Mouse (Mus musculus) E14TG2a.4 (cell line): ENCODE data around the gene Nr2f6.
A peak's percentile ranks its signal among the peaks of the same experiment; 100 is the strongest.
"Not testable (repeated sequence)": the region's sequence is repeated elsewhere in the genome, so short reads cannot be mapped to it uniquely, and the experiment has no call there.

Experiments
- H3K27me3 ChIP-seq: 2 replicates; pipeline ENCODE4 v1.6.1; 2014; ENCODE audit warnings: low read length, control low read depth; ENCODE audit not compliant: insufficient read depth
- H3K36me3 ChIP-seq: 2 replicates; pipeline ENCODE4 v1.6.1; 2014; ENCODE audit warnings: low read length, control low read depth; ENCODE audit not compliant: insufficient read depth
- H3K4me1 ChIP-seq: replicated peaks from 2 replicates; pipeline ENCODE4 v1.6.1; 2014; ENCODE audit warnings: low read depth, low read length, control low read depth
- H3K4me3 ChIP-seq: replicated peaks from 2 replicates; pipeline ENCODE4 v1.5.1; 2014; ENCODE audit warnings: mild to moderate bottlenecking, low read length
- H3K9me3 ChIP-seq: 2 replicates; pipeline ENCODE4 v1.6.1; 2014; ENCODE audit warnings: low read length, control low read depth
- CTCF ChIP-seq: conservative IDR thresholded peaks from 2 replicates; pipeline ENCODE4 v1.5.1; 2014; ENCODE audit warnings: low read length
- NANOG ChIP-seq: IDR thresholded peaks from 2 replicates; pipeline ENCODE4 v1.6.1; 2014; ENCODE audit warnings: borderline replicate concordance, low read length, mixed read lengths
- POU5F1 ChIP-seq: IDR thresholded peaks from 2 replicates; pipeline ENCODE4 v1.6.1; 2014; ENCODE audit warnings: low read length, borderline replicate concordance

Nr2f6 gene

DNA sequence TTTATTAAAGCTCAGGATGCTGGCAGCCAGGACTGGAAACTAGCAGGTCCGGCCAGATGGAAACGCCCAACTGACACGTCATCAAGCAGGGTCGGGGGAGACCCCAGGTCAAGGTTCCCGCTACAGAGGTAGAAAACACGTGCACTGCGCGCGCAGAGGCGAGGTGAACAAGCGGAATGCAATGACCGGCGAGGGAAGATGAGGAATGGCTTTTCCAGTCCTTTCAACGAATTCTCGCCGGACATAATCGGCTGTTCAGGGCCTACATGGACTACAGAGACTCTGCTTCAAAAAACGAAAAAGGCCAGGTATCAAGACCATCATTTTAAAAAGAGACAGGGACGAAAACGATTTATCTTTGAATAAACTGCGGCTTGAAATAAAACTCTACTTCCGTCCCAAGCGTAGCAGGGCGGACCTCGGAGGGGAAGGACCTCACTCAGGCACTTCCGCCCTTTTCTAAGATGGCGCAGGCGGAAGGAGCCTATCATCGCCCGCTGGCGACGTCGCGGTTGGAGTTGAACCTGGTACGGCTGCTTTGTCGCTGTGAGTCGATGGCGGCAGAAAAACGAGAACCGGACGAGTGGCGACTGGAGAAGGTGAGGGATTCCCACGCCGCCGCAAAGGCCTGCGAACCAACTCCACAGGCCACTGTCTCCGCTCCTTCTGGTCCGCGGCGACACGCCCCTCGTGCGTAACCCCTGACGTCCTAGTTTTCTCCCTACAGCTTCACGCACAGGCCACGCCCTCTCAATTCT is 14.8 kb downstream of the Nr2f6 start, which contains the start of gene Use1:
TSS of gene Use1 (plus strand) at position 78 of the 758 bp plus-strand sequence.
- TF ChIP-seq NANOG (no peak), CTCF (no peak), POU5F1 (no peak)
- peak within 1 kb of the TSS; percentile 86 for H3K4me3 ChIP-seq

GRCm38 (mm10) chr8:71358026-71358425 is 23.7 kb downstream of the Nr2f6 start:
- H3K36me3 ChIP-seq: peaks cover 75% of the 10 kb centered on the region
- no peaks in the 10 kb centered on the region for H3K27me3 ChIP-seq
- peaks cover 22% of the 10 kb centered on the region for H3K4me1 ChIP-seq
- peak overlapping the region; percentile 39; the same call in 1 of the 2 replicates for H3K4me3 ChIP-seq
- peak; percentile 27; the same call in 1 of the 2 replicates for TF ChIP-seq CTCF
- no peak for TF ChIP-seq POU5F1
- TF ChIP-seq NANOG: no peak
- no peaks in the 10 kb centered on the region for H3K9me3 ChIP-seq

More for the DNA sequence above, 14.8 kb downstream of the Nr2f6 start, which contains the start of gene Use1:
- Histone ChIP-seq H3K9me3 (no peaks in the 10 kb centered on the region), H3K27me3 (no peaks in the 10 kb centered on the region), H3K36me3 (peaks cover 26% of the 10 kb centered on the region), H3K4me1 (peaks cover 43% of the 10 kb centered on the region)

GRCm38 (mm10) chr8:71351520-71351919 is 30.2 kb downstream of the Nr2f6 start:
- Histone ChIP-seq H3K36me3 (peaks cover 97% of the 10 kb centered on the region), H3K9me3 (no peaks in the 10 kb centered on the region), H3K4me1 (no peaks in the 10 kb centered on the region), H3K4me3 (no peak overlapping the region), H3K27me3 (no peaks in the 10 kb centered on the region)
- TF ChIP-seq POU5F1 (no peak), CTCF (no peak), NANOG (no peak)

DNA sequence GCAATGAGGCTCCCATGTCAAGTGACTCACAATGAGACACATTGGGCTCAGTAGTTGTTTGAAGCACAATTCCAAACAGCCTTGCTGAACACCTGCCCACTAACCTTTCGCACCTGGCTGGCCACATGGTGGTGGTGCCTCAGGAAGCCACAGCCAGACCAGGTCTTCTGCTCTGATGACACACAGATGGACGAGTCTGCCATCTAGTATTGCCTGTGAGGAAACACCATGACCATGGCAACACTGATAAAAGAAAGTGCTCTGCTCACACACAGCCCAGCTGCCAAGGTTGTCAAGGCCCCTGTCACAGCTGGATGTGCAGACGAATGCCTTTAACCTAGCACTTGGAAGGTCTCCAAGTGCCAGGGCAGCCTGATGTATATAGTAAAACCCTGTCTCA is 30.6 kb downstream of the Nr2f6 start:
- no peak overlapping the region for H3K4me3 ChIP-seq
- no peaks in the 10 kb centered on the region for H3K4me1 ChIP-seq
- H3K27me3 ChIP-seq: no peaks in the 10 kb centered on the region
- no peaks in the 10 kb centered on the region for H3K9me3 ChIP-seq
- H3K36me3 ChIP-seq: peaks cover 97% of the 10 kb centered on the region
- TF ChIP-seq CTCF (no peak), POU5F1 (no peak), NANOG (no peak)

- Histone ChIP-seq H3K27me3 (no peaks in the 10 kb centered on the region), H3K36me3 (peaks cover 93% of the 10 kb centered on the region)
Measured at GRCm38 (mm10) chr8:71346581-71346980, 35.2 kb downstream of the Nr2f6 start.

DNA sequence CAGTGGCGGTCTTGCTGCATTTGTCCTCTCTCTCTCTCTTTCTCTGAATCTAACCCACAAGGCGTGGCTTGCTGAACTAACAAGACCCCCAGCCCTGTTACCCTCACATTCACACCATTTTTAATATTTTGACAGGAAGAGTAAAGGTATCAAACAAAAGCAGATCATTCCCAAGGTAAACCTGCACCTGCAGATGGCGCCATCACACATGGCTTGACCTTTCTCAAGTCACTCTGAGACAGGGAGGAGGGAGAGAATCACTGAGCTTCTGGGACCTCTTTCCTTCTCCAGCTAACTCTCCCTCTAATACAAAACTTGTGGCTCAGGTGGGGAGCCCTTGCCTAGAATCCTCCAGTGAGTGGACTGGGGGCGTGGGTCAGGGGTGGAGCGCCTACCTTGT is 41.1 kb downstream of the Nr2f6 start:
- no peaks in the 10 kb centered on the region for H3K27me3 ChIP-seq
- peaks cover 80% of the 10 kb centered on the region for H3K36me3 ChIP-seq
- TF ChIP-seq POU5F1 (no peak), NANOG (no peak), CTCF (peak; percentile 63)
- H3K9me3 ChIP-seq: no peaks in the 10 kb centered on the region
- H3K4me1 ChIP-seq: no peaks in the 10 kb centered on the region
- no peak overlapping the region for H3K4me3 ChIP-seq

More at GRCm38 (mm10) chr8:71346581-71346980, 35.2 kb downstream of the Nr2f6 start:
- Histone ChIP-seq H3K4me1 (no peaks in the 10 kb centered on the region), H3K9me3 (no peaks in the 10 kb centered on the region), H3K4me3 (no peak overlapping the region)
- TF ChIP-seq CTCF: no peak
- no peak for TF ChIP-seq NANOG
- TF ChIP-seq POU5F1: no peak

- H3K9me3 ChIP-seq: not testable (repeated sequence)
- peaks cover 70% of the 10 kb centered on the region for H3K36me3 ChIP-seq
Measured at GRCm38 (mm10) chr8:71337834-71338233, 43.9 kb downstream of the Nr2f6 start.

GRCm38 (mm10) chr8:71324848-71325247 is 56.9 kb downstream of the Nr2f6 start:
- H3K4me1 ChIP-seq: no peaks in the 10 kb centered on the region
- H3K9me3 ChIP-seq: no peaks in the 10 kb centered on the region
- TF ChIP-seq NANOG (no peak), CTCF (peak; percentile 27)
- H3K27me3 ChIP-seq: no peaks in the 10 kb centered on the region
- no peak overlapping the region for H3K4me3 ChIP-seq
- H3K36me3 ChIP-seq: peaks cover 77% of the 10 kb centered on the region

More at GRCm38 (mm10) chr8:71337834-71338233, 43.9 kb downstream of the Nr2f6 start:
- H3K27me3 ChIP-seq, H3K4me1 ChIP-seq, H3K4me3 ChIP-seq: not testable (repeated sequence)
